Mouse (Mus musculus): ENCODE results near the gene Dnhd1. TPM values are rescaled to one million over a fixed set of nuclear protein-coding genes. Genes with fewer than 3 reads are reported as not detected.

Gene Dnhd1
- polyA plus RNA-seq, 1 experiment: 2.7 TPM

DNA sequence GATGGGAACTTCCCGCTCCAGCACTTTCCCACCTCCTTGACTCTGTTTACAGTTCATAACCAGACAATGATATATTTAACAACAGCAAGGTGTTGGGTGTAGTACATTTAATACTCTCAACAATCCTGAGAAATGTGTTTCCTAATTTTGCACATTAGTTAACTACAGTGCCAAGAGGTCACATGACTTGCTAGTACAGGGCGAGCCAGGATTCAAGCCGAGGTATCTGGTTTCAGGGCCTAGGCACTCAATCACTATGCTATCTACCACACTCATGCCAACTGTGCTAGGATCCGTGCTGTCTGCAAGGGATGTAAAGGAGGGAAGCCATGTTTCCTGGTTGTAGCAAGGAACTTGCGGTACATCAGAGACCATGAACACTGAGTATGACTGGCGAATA lies 34.1 kb upstream of the Dnhd1 start:
- DNase-seq: no peak
- WGBS: 97% methylated on average over 6 of the region's 6 CpGs
- H3K27ac ChIP-seq (ENCODE audit: control insufficient read depth, insufficient read depth, low read length): no peak overlapping the region
- 0 out of 2 replicates have a peak, but pooled peaks cover 2% of the 10 kb centered on the region for H3K4me1 ChIP-seq (replicated peaks; ENCODE audit: control insufficient read depth, insufficient read depth, low read length)
- TF ChIP-seq POLR2A (IDR thresholded peaks at IDR 0.05; ENCODE audit: control insufficient read depth, extremely low read depth, insufficient read depth, low read length, poor library complexity) (no peak), CTCF (IDR thresholded peaks at IDR 0.05; ENCODE audit: borderline replicate concordance, control insufficient read depth, extremely low read depth, insufficient read depth, low read length, poor library complexity) (no peak)
- H3K27me3 ChIP-seq (ENCODE audit: control insufficient read depth, insufficient read depth, low read length): no peaks in the 10 kb centered on the region
- H3K36me3 ChIP-seq (ENCODE audit: control insufficient read depth, insufficient read depth, low read length): no peaks in the 10 kb centered on the region
- H3K4me3 ChIP-seq (ENCODE audit: control insufficient read depth, insufficient read depth, low read length): no peak overlapping the region

DNA sequence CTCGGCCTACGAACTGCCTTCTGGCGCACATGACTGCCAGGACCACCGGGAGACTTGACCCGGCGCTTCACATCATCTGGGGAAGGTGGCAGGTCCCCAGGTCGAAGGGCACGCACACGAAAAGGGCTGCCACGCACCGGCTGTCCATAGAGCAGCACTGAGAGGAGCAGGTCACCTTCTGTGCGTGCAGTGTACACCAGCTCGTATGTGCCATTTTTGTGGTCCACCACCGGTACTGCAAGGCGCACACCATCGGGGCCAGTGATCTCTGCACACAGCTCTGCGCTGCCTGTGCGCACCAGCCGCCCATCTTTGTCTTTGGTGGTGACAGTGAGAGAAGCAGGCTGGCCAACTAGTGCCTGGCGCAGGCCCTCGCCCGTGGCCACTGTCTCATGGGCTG lies 32.8 kb upstream of the Dnhd1 start:
- TF ChIP-seq POLR2A (IDR thresholded peaks at IDR 0.05; ENCODE audit: control insufficient read depth, extremely low read depth, insufficient read depth, low read length, poor library complexity): no peak
- TF ChIP-seq CTCF (IDR thresholded peaks at IDR 0.05; ENCODE audit: borderline replicate concordance, control insufficient read depth, extremely low read depth, insufficient read depth, low read length, poor library complexity): no peak
- no peak overlapping the region for H3K27ac ChIP-seq (ENCODE audit: control insufficient read depth, insufficient read depth, low read length)
- no peak overlapping the region for H3K4me3 ChIP-seq (ENCODE audit: control insufficient read depth, insufficient read depth, low read length)
- 0 out of 2 replicates have a peak, but pooled peaks cover 2% of the 10 kb centered on the region for H3K4me1 ChIP-seq (replicated peaks; ENCODE audit: control insufficient read depth, insufficient read depth, low read length)
- no peaks in the 10 kb centered on the region for H3K36me3 ChIP-seq (ENCODE audit: control insufficient read depth, insufficient read depth, low read length)
- no peaks in the 10 kb centered on the region for H3K27me3 ChIP-seq (ENCODE audit: control insufficient read depth, insufficient read depth, low read length)
- WGBS: 98% methylated on average over 22 of the region's 22 CpGs
- no peak for DNase-seq

DNA sequence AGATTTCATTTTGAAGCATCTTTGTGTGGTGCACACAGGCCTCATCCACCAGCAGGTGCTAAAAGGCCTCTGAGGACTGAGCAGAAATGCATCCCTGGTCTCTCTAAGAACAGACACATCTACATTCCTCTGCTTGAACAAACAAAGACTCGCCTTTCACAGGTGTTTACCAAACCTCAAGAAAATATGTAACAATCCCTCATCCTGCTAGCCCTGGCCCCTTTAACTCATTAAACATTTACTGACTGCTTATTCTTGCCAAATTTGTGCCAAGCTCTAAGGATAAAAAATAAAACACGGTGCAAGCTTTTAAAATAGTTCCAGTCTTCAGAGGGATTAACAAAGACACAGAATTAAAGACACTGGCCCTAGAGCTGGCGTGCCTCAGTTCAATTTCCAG lies 30.9 kb upstream of the Dnhd1 start:
- TF ChIP-seq CTCF (IDR thresholded peaks at IDR 0.05; ENCODE audit: borderline replicate concordance, control insufficient read depth, extremely low read depth, insufficient read depth, low read length, poor library complexity) (no peak), POLR2A (IDR thresholded peaks at IDR 0.05; ENCODE audit: control insufficient read depth, extremely low read depth, insufficient read depth, low read length, poor library complexity) (no peak)
- H3K4me1 ChIP-seq (replicated peaks; ENCODE audit: control insufficient read depth, insufficient read depth, low read length): no peaks in the 10 kb centered on the region
- H3K27ac ChIP-seq (ENCODE audit: control insufficient read depth, insufficient read depth, low read length): no peak overlapping the region
- 94% methylated on average over 3 of the region's 3 CpGs for WGBS
- H3K27me3 ChIP-seq (ENCODE audit: control insufficient read depth, insufficient read depth, low read length): no peaks in the 10 kb centered on the region
- H3K36me3 ChIP-seq (ENCODE audit: control insufficient read depth, insufficient read depth, low read length): no peaks in the 10 kb centered on the region
- H3K4me3 ChIP-seq (ENCODE audit: control insufficient read depth, insufficient read depth, low read length): no peak overlapping the region
- no peak for DNase-seq

DNA sequence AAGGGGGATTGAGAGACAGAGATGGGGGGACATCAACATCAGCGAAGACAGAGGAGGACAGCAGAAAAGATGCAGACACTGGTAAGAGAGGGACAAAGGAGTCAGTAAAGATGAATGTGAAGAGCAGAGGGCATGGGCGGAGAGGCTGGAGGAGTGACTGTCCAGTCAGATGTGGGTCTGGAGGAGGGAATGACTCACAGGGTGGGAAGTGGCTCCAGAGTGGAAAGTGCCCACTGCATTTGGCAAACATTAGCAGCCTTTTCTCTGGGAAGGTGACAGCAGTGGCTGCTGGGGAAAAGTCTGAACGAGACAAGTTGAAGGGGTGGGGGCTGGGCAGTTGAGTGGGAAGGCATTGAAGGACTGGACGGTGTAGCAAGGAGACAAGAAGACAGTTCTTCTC lies 29.6 kb upstream of the Dnhd1 start:
- Histone ChIP-seq H3K27ac (ENCODE audit: control insufficient read depth, insufficient read depth, low read length) (no peak overlapping the region), H3K36me3 (ENCODE audit: control insufficient read depth, insufficient read depth, low read length) (no peaks in the 10 kb centered on the region), H3K4me3 (ENCODE audit: control insufficient read depth, insufficient read depth, low read length) (no peak overlapping the region), H3K27me3 (ENCODE audit: control insufficient read depth, insufficient read depth, low read length) (no peaks in the 10 kb centered on the region), H3K4me1 (replicated peaks; ENCODE audit: control insufficient read depth, insufficient read depth, low read length) (no peaks in the 10 kb centered on the region)
- 93% methylated on average over 4 of the region's 4 CpGs for WGBS
- TF ChIP-seq POLR2A (IDR thresholded peaks at IDR 0.05; ENCODE audit: control insufficient read depth, extremely low read depth, insufficient read depth, low read length, poor library complexity) (no peak), CTCF (IDR thresholded peaks at IDR 0.05; ENCODE audit: borderline replicate concordance, control insufficient read depth, extremely low read depth, insufficient read depth, low read length, poor library complexity) (no peak)
- DNase-seq: no peak

DNA sequence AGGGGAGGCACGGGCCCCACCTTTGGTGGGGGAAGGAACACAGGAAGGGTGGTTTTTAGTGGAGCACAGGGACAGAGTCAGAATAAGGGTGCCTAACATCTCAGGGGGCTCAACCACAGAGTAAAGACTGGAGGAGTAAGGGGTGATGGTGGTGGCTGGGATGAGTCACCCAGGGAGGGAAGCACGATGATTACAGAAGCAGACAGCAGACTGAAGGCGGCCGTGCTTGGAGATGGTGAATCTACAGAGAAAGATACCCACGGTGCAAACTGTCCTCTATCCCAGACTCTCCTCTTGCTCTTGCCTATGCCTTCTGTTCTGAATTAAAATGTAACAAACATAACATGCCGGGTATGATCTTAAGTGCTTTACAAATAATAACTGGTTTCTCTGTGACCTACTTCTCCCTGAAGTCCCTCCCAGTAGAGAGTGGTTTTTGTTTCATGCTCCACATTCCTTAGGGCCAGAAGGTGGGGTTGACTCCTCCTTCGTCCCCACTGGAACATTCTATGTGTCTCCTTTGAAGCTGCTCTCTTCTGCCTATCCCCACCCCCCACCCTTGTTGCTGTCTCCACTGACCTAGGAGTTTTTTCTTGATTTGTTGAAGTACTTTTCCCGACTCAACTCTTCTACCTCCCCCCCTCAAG lies 28.9 kb upstream of the Dnhd1 start:
- no peak overlapping the region for H3K4me3 ChIP-seq (ENCODE audit: control insufficient read depth, insufficient read depth, low read length)
- TF ChIP-seq CTCF (IDR thresholded peaks at IDR 0.05; ENCODE audit: borderline replicate concordance, control insufficient read depth, extremely low read depth, insufficient read depth, low read length, poor library complexity) (no peak), POLR2A (IDR thresholded peaks at IDR 0.05; ENCODE audit: control insufficient read depth, extremely low read depth, insufficient read depth, low read length, poor library complexity) (no peak)
- no peaks in the 10 kb centered on the region for H3K4me1 ChIP-seq (replicated peaks; ENCODE audit: control insufficient read depth, insufficient read depth, low read length)
- no peaks in the 10 kb centered on the region for H3K27me3 ChIP-seq (ENCODE audit: control insufficient read depth, insufficient read depth, low read length)
- 91% methylated on average over 8 of the region's 8 CpGs for WGBS
- H3K27ac ChIP-seq (ENCODE audit: control insufficient read depth, insufficient read depth, low read length): no peak overlapping the region
- no peak for DNase-seq
- H3K36me3 ChIP-seq (ENCODE audit: control insufficient read depth, insufficient read depth, low read length): no peaks in the 10 kb centered on the region

DNA sequence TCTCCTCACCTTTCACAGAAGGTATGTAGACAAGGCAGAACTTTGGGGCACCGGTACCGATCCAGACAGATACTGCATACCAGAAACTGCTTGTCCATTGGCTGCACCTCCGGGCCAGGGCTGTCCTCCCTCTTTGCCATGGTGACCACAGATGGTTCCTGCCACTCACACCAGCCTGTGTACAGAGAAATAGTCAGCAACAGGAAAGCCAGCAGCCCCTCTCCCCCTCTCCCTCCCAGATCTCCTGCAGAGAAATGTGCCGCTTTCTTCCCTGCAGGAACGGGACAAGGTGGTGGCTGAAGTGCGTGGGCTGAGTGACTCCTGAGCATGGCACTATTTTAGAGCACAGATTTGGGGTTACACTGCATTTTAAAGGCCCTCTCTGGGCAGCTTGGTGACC lies 25.2 kb upstream of the Dnhd1 start:
- no peak for TF ChIP-seq POLR2A (IDR thresholded peaks at IDR 0.05; ENCODE audit: control insufficient read depth, extremely low read depth, insufficient read depth, low read length, poor library complexity)
- no peak for TF ChIP-seq CTCF (IDR thresholded peaks at IDR 0.05; ENCODE audit: borderline replicate concordance, control insufficient read depth, extremely low read depth, insufficient read depth, low read length, poor library complexity)
- H3K27ac ChIP-seq (ENCODE audit: control insufficient read depth, insufficient read depth, low read length): no peak overlapping the region
- H3K36me3 ChIP-seq (ENCODE audit: control insufficient read depth, insufficient read depth, low read length): no peaks in the 10 kb centered on the region
- no peaks in the 10 kb centered on the region for H3K27me3 ChIP-seq (ENCODE audit: control insufficient read depth, insufficient read depth, low read length)
- 93% methylated on average over 6 of the region's 6 CpGs for WGBS
- no peaks in the 10 kb centered on the region for H3K4me1 ChIP-seq (replicated peaks; ENCODE audit: control insufficient read depth, insufficient read depth, low read length)
- no peak overlapping the region for H3K4me3 ChIP-seq (ENCODE audit: control insufficient read depth, insufficient read depth, low read length)
- no peak for DNase-seq

DNA sequence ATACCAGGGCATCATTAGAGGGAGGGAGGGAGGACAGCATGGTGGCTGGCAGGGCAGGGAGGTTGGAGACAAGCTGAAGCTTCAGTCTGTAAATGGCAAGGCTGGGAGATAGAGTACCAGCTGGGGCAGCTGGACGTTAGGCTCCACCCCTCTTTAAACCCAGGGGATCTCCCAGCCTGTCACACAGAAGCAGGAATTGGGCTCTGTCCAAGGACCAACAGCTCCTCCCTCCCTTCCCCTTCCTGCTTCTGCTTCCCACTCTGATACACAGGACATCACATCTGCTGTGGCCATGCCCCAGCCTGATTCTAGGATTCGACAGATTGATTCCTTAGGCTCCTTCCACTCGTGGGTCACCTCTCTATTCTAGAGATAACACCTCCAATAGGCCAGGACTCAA lies 22.0 kb upstream of the Dnhd1 start:
- no peaks in the 10 kb centered on the region for H3K36me3 ChIP-seq (ENCODE audit: control insufficient read depth, insufficient read depth, low read length)
- 39% methylated on average over 3 of the region's 3 CpGs for WGBS
- TF ChIP-seq POLR2A (IDR thresholded peaks at IDR 0.05; ENCODE audit: control insufficient read depth, extremely low read depth, insufficient read depth, low read length, poor library complexity) (no peak), CTCF (IDR thresholded peaks at IDR 0.05; ENCODE audit: borderline replicate concordance, control insufficient read depth, extremely low read depth, insufficient read depth, low read length, poor library complexity) (no peak)
- DNase-seq: no peak
- H3K27me3 ChIP-seq (ENCODE audit: control insufficient read depth, insufficient read depth, low read length): no peaks in the 10 kb centered on the region; the same call in 1 of the 2 replicates
- H3K27ac ChIP-seq (ENCODE audit: control insufficient read depth, insufficient read depth, low read length): no peak overlapping the region
- H3K4me1 ChIP-seq (replicated peaks; ENCODE audit: control insufficient read depth, insufficient read depth, low read length): 0 out of 2 replicates have a peak, but pooled peaks cover 1% of the 10 kb centered on the region
- no peak overlapping the region for H3K4me3 ChIP-seq (ENCODE audit: control insufficient read depth, insufficient read depth, low read length)

Data from thymus, adult 2 months (tissue).